Mouse (Mus musculus) hindbrain, embryonic 10.5 days (tissue): ENCODE data around the gene Palb2. TPM values are rescaled to one million over a fixed set of nuclear protein-coding genes. Genes with fewer than 3 reads are reported as not detected.
A peak's percentile ranks its signal among the peaks of the same experiment; 100 is the strongest.
"Not testable (repeated sequence)": the region's sequence is repeated elsewhere in the genome, so short reads cannot be mapped to it uniquely, and the experiment has no call there.

Experiments used
- DNase-seq: peaks from one replicate; pipeline ENCODE4 v3.0.0-alpha.2; 2017; ENCODE audit warnings: low spot score
- H3K27ac ChIP-seq: fragments of 300-500 bp; sonication (generic); 2 replicates; pipeline ENCODE4 v1.5.1; 2016; ENCODE audit warnings: mild to moderate bottlenecking, moderate library complexity
- H3K27me3 ChIP-seq: fragments of 300-500 bp; sonication (generic); 2 replicates; pipeline ENCODE4 v1.6.1; 2016; ENCODE audit warnings: mild to moderate bottlenecking; ENCODE audit not compliant: poor library complexity, insufficient read depth, severe bottlenecking
- H3K36me3 ChIP-seq: fragments of 300-500 bp; sonication (generic); 2 replicates; pipeline ENCODE4 v1.6.1; 2016; ENCODE audit warnings: mild to moderate bottlenecking, moderate library complexity
- H3K4me1 ChIP-seq: fragments of 300-500 bp; sonication (generic); replicated peaks from 2 replicates; pipeline ENCODE4 v1.6.1; 2016; ENCODE audit warnings: mild to moderate bottlenecking
- H3K4me3 ChIP-seq: fragments of 300-500 bp; sonication (generic); 2 replicates; pipeline ENCODE4 v1.5.1; 2016; ENCODE audit warnings: mild to moderate bottlenecking, moderate library complexity
- H3K9me3 ChIP-seq: fragments of 300-500 bp; sonication (generic); 2 replicates; pipeline ENCODE4 v1.6.1; 2016; ENCODE audit warnings: mild to moderate bottlenecking, moderate library complexity
- WGBS: fragments of 180-500 bp; shearing (Covaris S2); methylation state at CpG from one replicate; pipeline ENCODE4 v1.1.7; 2016; 5-methylcytosine and 5-hydroxymethylcytosine counted together
- polyA plus RNA-seq: library from polyadenylated mRNA; unstranded; fragments of >200 nt; fragmentation: Nextera tagmentation; extraction: Ambion mirVana; gene quantifications from 2 replicates; pipeline ENCODE4 v1.2.1, GENCODE M21; 2016

Palb2 gene
- polyA plus RNA-seq, 1 experiment from 2014 or later: 18.9 TPM

DNA sequence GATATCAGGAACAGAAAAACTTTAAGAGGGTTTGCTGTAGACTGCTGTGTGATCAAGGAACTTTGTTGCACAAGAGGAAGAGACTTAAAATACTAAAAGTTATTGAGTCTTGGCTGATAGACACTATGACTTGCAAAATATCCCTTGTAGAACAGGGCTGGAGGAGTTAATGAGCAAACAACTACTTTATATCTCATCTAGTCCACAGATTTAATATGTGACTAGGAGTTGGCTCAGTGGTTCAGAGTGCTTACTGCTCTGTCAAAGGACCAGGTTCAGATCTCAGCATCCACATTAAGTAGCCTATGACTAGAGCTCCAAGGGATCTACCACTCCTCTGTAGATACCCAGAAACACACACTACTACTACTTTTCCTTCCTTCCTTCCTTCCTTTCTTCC lies 4.3 kb upstream of the Palb2 start:
- Histone ChIP-seq H3K27ac (no peak overlapping the region), H3K27me3 (no peaks in the 10 kb centered on the region), H3K4me1 (peaks cover 10% of the 10 kb centered on the region), H3K36me3 (peaks cover 78% of the 10 kb centered on the region), H3K9me3 (no peaks in the 10 kb centered on the region), H3K4me3 (no peak overlapping the region)
- DNase-seq: no peak

DNA sequence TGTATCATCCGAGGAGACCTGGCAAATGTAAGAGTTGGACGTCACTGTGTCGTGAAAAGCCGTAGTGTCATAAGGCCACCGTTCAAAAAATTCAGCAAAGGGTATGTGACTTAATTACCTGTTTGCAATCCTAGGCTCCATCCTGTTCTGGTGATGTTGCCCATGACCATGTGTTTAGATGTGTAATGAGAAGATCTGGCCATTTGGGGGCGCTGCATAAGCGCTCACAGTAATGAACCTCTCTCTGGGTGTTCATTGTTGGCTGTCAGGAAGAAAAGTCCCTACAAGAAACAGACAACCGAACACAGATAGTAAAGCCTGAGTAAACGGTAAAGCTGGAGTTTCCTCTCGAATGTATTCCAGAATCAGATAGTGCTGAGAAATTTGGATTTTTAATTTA lies 2.3 kb upstream of the Palb2 start:
- Histone ChIP-seq H3K27ac (no peak overlapping the region), H3K4me1 (peaks cover 21% of the 10 kb centered on the region), H3K27me3 (no peaks in the 10 kb centered on the region), H3K9me3 (no peaks in the 10 kb centered on the region), H3K4me3 (no peak overlapping the region), H3K36me3 (peaks cover 58% of the 10 kb centered on the region)
- DNase-seq: peak; percentile 11
- WGBS: 74% methylated on average over 10 of the region's 10 CpGs

DNA sequence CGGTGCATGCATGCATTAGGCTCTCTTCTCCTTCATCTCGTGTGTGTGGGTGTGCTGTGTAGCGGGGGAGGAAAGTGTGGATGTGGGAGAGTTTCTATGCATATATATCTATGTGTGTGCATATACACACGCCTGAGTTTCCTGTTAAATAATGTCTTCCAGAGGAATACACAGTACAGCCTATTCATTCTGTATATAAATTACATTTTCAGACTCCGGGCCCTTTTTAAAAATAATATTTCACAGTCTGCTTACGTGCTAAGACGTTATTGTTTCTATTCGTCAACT lies 497 bp upstream of the Palb2 start:
- peaks cover 21% of the 10 kb centered on the region for H3K4me1 ChIP-seq

DNA sequence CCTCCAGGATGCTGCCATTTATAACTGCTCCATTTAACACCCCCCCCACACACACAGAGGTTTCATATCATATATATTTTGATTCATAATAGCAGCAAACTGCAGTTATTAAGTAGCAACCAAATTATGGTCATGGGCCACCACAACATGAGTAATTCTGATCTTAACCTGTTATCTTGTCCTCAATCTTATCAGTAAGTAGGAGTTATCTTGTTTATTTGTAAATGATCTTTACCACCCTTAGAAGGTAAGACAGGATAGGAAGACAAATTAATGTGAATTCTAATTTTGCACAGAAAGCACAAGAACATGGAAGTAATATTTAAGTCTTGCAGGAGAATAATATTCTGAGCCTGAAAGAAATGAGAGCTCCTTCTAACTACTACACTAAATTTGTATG lies 951 bp downstream of the Palb2 start:
- peak overlapping the region; percentile 95 for H3K4me3 ChIP-seq
- peaks cover 57% of the 10 kb centered on the region for H3K36me3 ChIP-seq
- no peaks in the 10 kb centered on the region for H3K9me3 ChIP-seq
- no peak for DNase-seq
- H3K27ac ChIP-seq: 0 out of 2 replicates have a peak overlapping the region, but pooled peaks have one; percentile 93
- no peaks in the 10 kb centered on the region for H3K27me3 ChIP-seq
- peaks cover 21% of the 10 kb centered on the region for H3K4me1 ChIP-seq

More for the DNA sequence above, 497 bp upstream of the Palb2 start:
- H3K9me3 ChIP-seq: no peaks in the 10 kb centered on the region
- no peaks in the 10 kb centered on the region for H3K27me3 ChIP-seq
- peaks cover 57% of the 10 kb centered on the region for H3K36me3 ChIP-seq
- DNase-seq: no peak
- peak overlapping the region; percentile 93 for H3K27ac ChIP-seq
- WGBS: 20% methylated on average over 8 of the region's 8 CpGs
- H3K4me3 ChIP-seq: peak overlapping the region; percentile 95

DNA sequence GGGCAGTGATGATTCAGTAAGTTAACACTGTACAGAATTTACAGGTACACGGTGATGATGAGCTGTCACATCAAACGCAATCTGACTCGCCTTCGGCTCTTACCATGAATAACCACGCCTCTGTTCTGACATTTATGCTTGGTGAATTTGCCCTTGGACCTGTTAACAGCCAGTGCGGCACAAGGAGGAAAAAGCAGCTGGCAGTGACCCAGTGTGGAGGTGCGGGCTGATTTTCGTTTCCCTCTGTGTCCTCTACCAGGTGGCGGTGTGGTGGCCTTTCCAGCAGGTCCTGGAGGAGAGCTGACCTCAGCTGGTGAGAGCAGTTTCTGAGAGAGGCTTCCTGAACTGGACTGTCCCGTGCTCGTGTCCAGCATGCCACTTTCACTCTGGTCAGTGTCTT lies 5.8 kb downstream of the Palb2 start:
- WGBS: 94% methylated on average over 11 of the region's 11 CpGs
- peaks cover 9% of the 10 kb centered on the region for H3K4me1 ChIP-seq
- H3K36me3 ChIP-seq: peaks cover 78% of the 10 kb centered on the region
- no peaks in the 10 kb centered on the region for H3K9me3 ChIP-seq
- H3K27ac ChIP-seq: no peak overlapping the region
- no peak for DNase-seq
- no peaks in the 10 kb centered on the region for H3K27me3 ChIP-seq
- no peak overlapping the region for H3K4me3 ChIP-seq

DNA sequence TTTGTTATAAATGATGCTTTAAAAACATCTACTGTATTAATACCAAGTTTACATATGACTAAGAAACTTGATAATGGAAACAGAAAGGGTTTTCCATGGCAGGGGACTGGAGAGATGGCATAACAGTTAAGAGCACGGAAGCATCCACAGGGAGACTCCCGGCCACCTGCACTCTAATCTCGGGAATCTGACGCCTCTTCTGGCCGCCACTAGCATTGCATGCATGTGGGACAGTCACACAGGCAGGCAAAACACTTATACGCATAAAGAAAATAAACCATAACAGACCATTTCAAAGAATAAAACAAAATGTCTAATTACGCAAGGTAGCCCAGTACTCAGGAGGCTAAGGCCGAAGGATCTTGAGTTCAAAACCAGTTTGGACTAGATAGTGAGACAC lies 7.1 kb downstream of the Palb2 start:
- Histone ChIP-seq H3K9me3 (no peaks in the 10 kb centered on the region), H3K4me1 (no peaks in the 10 kb centered on the region), H3K4me3 (no peak overlapping the region), H3K36me3 (peaks cover 92% of the 10 kb centered on the region), H3K27me3 (no peaks in the 10 kb centered on the region), H3K27ac (no peak overlapping the region)
- 78% methylated on average over 8 of the region's 8 CpGs for WGBS
- no peak for DNase-seq

DNA sequence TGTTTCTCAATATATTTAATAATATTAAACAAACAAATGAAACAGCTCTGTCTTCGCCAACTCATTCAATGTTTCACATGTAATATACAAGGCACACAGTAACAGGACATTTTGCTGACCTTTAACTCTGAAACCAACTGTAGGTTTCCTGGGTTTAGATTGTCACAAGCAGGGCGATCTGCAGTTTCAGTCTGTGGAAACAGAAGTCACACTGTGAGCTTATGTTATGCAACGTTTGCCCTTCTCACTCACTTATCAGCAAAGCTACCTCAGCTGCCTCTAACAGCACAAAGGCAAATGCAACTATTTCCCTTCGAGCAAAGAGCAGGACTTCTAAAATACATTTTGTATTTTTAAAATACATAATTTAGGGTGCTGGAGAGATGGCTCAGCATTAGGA lies 9.3 kb downstream of the Palb2 start:
- Histone ChIP-seq H3K9me3 (no peaks in the 10 kb centered on the region), H3K4me1 (no peaks in the 10 kb centered on the region), H3K36me3 (peaks cover 94% of the 10 kb centered on the region), H3K27ac (no peak overlapping the region), H3K27me3 (no peaks in the 10 kb centered on the region), H3K4me3 (no peak overlapping the region)
- WGBS: 89% methylated on average over 4 of the region's 4 CpGs
- no peak for DNase-seq

DNA sequence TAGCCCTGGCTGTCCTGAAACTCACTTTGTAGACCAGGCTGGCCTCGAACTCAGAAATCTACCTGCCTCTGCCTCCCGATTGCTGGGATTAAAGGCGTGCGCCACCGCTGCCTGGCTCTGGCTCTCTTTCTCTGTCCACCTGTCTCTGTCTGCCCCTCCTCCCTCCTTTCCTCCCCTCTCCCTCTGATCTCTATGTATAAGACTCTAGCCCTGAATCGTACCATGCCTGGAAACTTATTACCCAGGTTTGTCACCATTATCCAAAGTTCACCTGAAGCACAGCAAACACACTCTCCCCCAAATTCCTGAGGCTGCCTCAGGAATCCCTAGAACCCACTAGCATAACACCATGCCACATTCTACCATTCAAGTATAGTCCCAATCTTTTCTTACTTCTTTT lies 24.6 kb downstream of the Palb2 start:
- Histone ChIP-seq H3K36me3 (peaks cover 66% of the 10 kb centered on the region), H3K27ac (no peak overlapping the region), H3K27me3 (no peaks in the 10 kb centered on the region), H3K4me1 (no peaks in the 10 kb centered on the region), H3K4me3 (no peak overlapping the region), H3K9me3 (no peaks in the 10 kb centered on the region)
- WGBS: 91% methylated on average over 6 of the region's 6 CpGs
- no peak for DNase-seq

DNA sequence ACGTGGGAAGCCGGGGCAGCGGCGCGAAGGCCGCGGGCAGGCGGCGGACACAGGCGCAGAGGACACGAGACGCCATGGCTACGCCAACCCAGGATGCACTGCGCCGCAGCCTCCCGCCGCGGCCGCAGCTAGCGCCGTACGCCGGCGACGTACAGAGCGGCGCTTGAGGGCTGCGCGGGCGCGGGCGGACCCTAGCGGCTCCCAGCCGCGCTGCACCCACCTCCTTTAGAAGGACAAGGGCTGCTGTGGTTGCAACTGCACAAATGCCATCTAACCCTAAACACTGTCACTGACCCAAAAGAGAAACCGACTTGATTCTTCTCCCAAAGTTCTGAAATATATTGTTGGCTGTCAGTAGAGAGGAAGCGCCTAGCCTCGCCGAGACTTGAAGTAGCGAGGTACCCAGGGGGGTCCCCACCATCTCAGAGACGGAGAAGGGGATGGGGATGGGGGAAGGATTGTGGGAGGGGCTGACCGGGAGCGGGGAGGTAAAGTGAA lies 31.0 kb downstream of the Palb2 start, which contains the start of gene Ndufab1:
Ndufab1 (minus strand) TSS at position 140 of the 498 bp plus-strand sequence.
- peaks cover 30% of the 10 kb centered on the region for H3K36me3 ChIP-seq
- WGBS: under 1% methylated on average over 43 of the region's 43 CpGs
- no peaks in the 10 kb centered on the region for H3K27me3 ChIP-seq
- H3K4me3 ChIP-seq: peak within 1 kb of the TSS; percentile 79
- no peaks in the 10 kb centered on the region for H3K9me3 ChIP-seq
- peaks cover 13% of the 10 kb centered on the region for H3K4me1 ChIP-seq
- peak within 1 kb of the TSS; percentile 95 for H3K27ac ChIP-seq
- DNase-seq: peak; percentile 88

DNA sequence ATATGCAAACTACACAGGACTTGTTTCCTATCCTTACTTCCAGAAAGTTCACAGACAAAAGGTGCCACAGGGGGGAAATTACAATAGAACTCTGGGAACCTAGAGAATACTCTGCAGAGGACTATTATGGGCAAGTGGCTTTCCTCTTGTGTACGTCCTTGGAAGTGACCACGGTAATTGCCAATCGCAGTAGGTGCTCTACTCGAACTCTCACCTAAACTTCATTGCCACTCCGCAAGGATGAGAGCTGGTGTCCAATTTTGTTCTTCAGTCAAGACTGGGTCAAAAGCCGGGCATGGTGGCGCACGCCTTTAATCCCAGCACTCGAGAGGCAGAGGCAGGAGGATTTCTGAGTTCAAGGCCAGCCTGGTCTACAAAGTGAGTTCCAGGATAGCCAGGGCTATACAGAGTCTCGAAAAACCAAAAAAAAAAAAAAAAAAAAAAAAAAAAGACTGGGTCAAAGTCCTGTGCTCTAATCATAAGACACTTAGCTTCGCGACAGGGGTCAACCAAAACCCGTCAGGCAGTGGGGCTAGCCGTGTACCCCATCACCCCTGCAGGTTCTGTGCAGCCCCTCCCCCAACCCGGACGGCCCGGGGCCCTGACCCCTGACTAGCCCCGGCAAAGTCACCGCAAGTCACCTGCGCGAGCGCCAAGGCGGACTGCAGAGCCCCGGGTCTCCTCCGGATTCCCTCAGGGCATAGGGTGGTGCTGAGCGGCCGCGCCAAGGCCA lies 31.6 kb downstream of the Palb2 start:
- not testable (repeated sequence) for H3K27me3 ChIP-seq, H3K9me3 ChIP-seq
- peak overlapping the region; percentile 95 for H3K27ac ChIP-seq
- peaks cover 13% of the 10 kb centered on the region for H3K4me1 ChIP-seq
- peak; percentile 75 for DNase-seq
- H3K4me3 ChIP-seq: peak overlapping the region; percentile 79
- 8% methylated on average over 28 of the region's 28 CpGs for WGBS
- peaks cover 32% of the 10 kb centered on the region for H3K36me3 ChIP-seq

DNA sequence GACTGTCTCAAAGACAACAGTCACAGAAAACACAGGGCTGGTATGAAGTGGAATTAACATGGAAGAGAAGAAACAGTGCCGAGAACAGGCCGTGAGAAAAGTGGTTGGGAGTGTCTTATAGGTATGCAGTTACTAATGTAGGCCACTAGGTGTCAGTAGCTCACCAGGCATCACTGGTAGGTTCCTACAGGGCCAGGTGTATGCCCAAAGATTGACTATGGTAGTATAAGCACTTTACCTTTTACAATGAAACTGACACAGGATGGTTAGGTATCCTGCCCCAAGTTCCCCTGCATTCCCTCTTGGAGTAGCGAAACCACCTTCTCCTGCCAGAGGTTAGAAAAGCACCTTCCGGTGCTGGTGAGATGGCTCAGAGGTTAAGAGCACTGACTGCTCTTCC lies 33.6 kb downstream of the Palb2 start:
- H3K4me1 ChIP-seq: peaks cover 13% of the 10 kb centered on the region
- H3K4me3 ChIP-seq: no peak overlapping the region
- peak; percentile 40 for DNase-seq
- H3K9me3 ChIP-seq: no peaks in the 10 kb centered on the region
- H3K36me3 ChIP-seq: peaks cover 51% of the 10 kb centered on the region
- H3K27me3 ChIP-seq: no peaks in the 10 kb centered on the region
- WGBS: 76% methylated on average over 4 of the region's 4 CpGs
- no peak overlapping the region for H3K27ac ChIP-seq

DNA sequence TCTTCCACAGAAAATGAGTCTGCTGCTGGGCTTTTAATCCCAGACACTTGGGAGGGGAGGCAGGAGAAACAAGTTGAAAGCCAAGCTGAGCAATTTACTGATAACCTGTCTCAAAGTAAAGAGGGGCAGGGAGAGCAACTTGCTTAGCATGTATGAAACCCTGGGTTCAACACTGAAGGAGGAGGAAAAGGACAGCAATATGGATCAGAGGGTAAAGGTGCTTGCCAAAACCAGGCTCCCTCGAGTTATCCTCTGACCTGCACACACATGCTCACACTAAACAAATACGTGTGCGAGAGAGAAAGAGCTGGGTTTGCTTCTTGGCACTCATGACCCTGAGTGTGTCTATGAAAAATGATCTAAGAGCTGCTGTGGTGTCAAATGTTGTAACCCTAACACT lies 34.8 kb downstream of the Palb2 start:
- WGBS: 90% methylated on average over 3 of the region's 3 CpGs
- Histone ChIP-seq H3K27me3 (no peaks in the 10 kb centered on the region), H3K4me1 (peaks cover 13% of the 10 kb centered on the region), H3K9me3 (no peaks in the 10 kb centered on the region), H3K4me3 (no peak overlapping the region), H3K36me3 (peaks cover 64% of the 10 kb centered on the region), H3K27ac (no peak overlapping the region)
- DNase-seq: no peak

DNA sequence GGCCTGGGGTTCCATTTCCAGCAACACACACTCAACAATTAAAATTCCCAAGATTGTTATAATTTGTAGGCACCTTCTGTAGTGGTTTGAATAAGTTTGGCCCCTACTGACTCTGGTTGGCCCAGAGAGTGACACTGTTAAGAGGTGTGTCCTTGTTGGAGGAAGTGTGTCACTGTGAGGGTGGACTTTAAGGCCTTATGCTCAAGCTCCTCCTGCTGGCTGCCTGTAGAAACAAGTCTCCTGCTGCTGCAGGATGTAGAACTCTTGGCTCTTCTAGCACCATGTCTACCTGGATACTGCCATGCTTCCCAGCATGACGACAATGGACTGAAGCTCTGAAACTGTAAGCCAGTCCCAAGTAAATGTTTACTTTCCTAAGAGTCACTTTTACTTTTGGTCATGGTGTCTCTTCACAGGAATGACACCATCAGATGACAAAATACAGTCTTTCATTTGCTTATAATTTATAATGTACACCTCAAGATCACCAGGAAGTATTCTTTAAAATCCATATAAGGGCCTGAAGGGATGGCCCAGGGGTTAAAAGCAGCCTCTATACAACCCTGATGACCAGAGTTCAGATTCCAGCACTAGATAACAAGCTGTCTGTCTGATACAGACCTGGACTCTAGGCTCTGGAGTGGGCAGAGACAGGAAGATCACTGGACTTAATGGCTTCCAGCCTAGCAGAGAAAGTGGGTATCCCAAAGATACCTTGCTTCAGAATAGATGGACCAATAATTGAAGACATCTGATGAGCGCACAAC lies 38.0 kb downstream of the Palb2 start:
- no peaks in the 10 kb centered on the region for H3K27me3 ChIP-seq
- no peak for DNase-seq
- 97% methylated on average over 2 of the region's 2 CpGs for WGBS
- H3K27ac ChIP-seq: no peak overlapping the region
- H3K4me1 ChIP-seq: no peaks in the 10 kb centered on the region
- H3K4me3 ChIP-seq: no peak overlapping the region
- peaks cover 96% of the 10 kb centered on the region for H3K36me3 ChIP-seq
- no peaks in the 10 kb centered on the region for H3K9me3 ChIP-seq
